Mouse (Mus musculus) CH12.LX (cell line): Measurements from ENCODE around the gene Fga. TPM values are rescaled to one million over a fixed set of nuclear protein-coding genes. Genes with fewer than 3 reads are reported as not detected.
A peak's percentile ranks its signal among the peaks of the same experiment; 100 is the strongest.

Experiments used
- DNase-seq: peaks from one replicate; pipeline ENCODE4 v3.0.0-alpha.2; 2013; ENCODE audit errors: extremely low read depth
- H3K27ac ChIP-seq: 2 replicates; pipeline ENCODE4 v1.5.1; 2012; ENCODE audit warnings: low read depth, mild to moderate bottlenecking, control low read depth, moderate library complexity; ENCODE audit not compliant: insufficient read depth
- H3K27me3 ChIP-seq: replicated peaks from 2 replicates; pipeline ENCODE3; 2012; ENCODE audit warnings: inconsistent platforms
- H3K36me3 ChIP-seq, 2 experiments: replicated peaks in 1 of 2; 2 replicates each; pipeline versions ENCODE3 to v1.6.1; 2012; ENCODE audit warnings: inconsistent platforms in 1 of 2, low read length in 1 of 2, mild to moderate bottlenecking in 1 of 2, mixed read lengths in 1 of 2, moderate library complexity in 1 of 2; ENCODE audit not compliant: control insufficient read depth in 1 of 2, insufficient read depth in 1 of 2
- H3K4me1 ChIP-seq, 2 experiments: 2 replicates each; pipeline ENCODE4 v1.6.1; 2012; ENCODE audit warnings: inconsistent platforms in 1 of 2, moderate library complexity in 1 of 2; ENCODE audit not compliant: insufficient read depth in 2 of 2, control insufficient read depth in 1 of 2
- H3K4me2 ChIP-seq: 2 replicates; pipeline ENCODE4 v1.6.1; 2012; ENCODE audit warnings: low read depth, mild to moderate bottlenecking, control low read depth; ENCODE audit not compliant: poor library complexity, insufficient read depth, severe bottlenecking
- H3K4me3 ChIP-seq, 3 experiments: fragments of 150-350 bp in 1 of 3; sonication (generic) in 1 of 3; replicated peaks in 1 of 3; 2 replicates each; pipeline versions ENCODE3 to v1.5.1; 2011 to 2012; ENCODE audit warnings: low read depth in 2 of 3, low read length in 2 of 3, mild to moderate bottlenecking in 2 of 3, moderate library complexity in 2 of 3, control low read depth in 1 of 3, improper control_type of control experiment in 1 of 3, inconsistent platforms in 1 of 3, mixed read lengths in 1 of 3; ENCODE audit not compliant: poor library complexity in 1 of 3
- H3K79me2 ChIP-seq: replicated peaks from 2 replicates; pipeline ENCODE4 v1.6.1; 2012; ENCODE audit warnings: mild to moderate bottlenecking, moderate library complexity; ENCODE audit not compliant: control insufficient read depth, poor library complexity, insufficient read depth, severe bottlenecking; ENCODE audit errors: extremely low read depth
- H3K9ac ChIP-seq: 2 replicates; pipeline ENCODE4 v1.6.1; 2012; ENCODE audit warnings: low read depth, mild to moderate bottlenecking, control low read depth, moderate library complexity; ENCODE audit not compliant: insufficient read depth
- H3K9me3 ChIP-seq: replicated peaks from 2 replicates; pipeline ENCODE3; 2012; ENCODE audit warnings: low read length, inconsistent platforms, mixed read lengths
- CTCF ChIP-seq, 2 experiments: IDR thresholded peaks in 1 of 2; conservative IDR thresholded peaks in 1 of 2; 2 replicates each; pipeline ENCODE4 v1.5.1; 2011 to 2012; ENCODE audit warnings: low read depth in 2 of 2, low read length in 2 of 2, improper control_type of control experiment in 1 of 2, inconsistent platforms in 1 of 2, mild to moderate bottlenecking in 1 of 2, moderate library complexity in 1 of 2
- E2F4 ChIP-seq: IDR thresholded peaks from 2 replicates; pipeline ENCODE4 v1.6.1; 2011; ENCODE audit warnings: low read depth, low read length, improper control_type of control experiment; ENCODE audit not compliant: insufficient replicate concordance
- ELF1 ChIP-seq: IDR thresholded peaks from 2 replicates; pipeline ENCODE4 v1.6.1; 2014; ENCODE audit warnings: low read depth, mild to moderate bottlenecking, inconsistent platforms, low read length, improper control_type of control experiment
- EP300 ChIP-seq: IDR thresholded peaks from 2 replicates; pipeline ENCODE4 v1.6.1; 2011; ENCODE audit warnings: low read length, improper control_type of control experiment
- ETS1 ChIP-seq: conservative IDR thresholded peaks from 2 replicates; pipeline ENCODE4 v1.6.1; 2012; ENCODE audit warnings: low read depth, mild to moderate bottlenecking, inconsistent platforms, low read length, improper control_type of control experiment, moderate library complexity
- IRF4 ChIP-seq: IDR thresholded peaks from 2 replicates; pipeline ENCODE4 v1.6.1; 2014; ENCODE audit warnings: low read depth, mild to moderate bottlenecking, inconsistent platforms, low read length, improper control_type of control experiment
- JUN ChIP-seq: IDR thresholded peaks from 2 replicates; pipeline ENCODE4 v1.6.1; 2011; ENCODE audit warnings: low read depth, mild to moderate bottlenecking, low read length, improper control_type of control experiment, moderate library complexity; ENCODE audit not compliant: insufficient read depth
- KAT2A ChIP-seq: IDR thresholded peaks from 2 replicates; pipeline ENCODE4 v1.6.1; 2012; ENCODE audit warnings: low read length, improper control_type of control experiment, inconsistent platforms; ENCODE audit not compliant: insufficient replicate concordance
- MAX ChIP-seq: IDR thresholded peaks from 2 replicates; pipeline ENCODE4 v1.6.1; 2011; ENCODE audit warnings: low read length, improper control_type of control experiment
- MEF2A ChIP-seq: IDR thresholded peaks from 2 replicates; pipeline ENCODE4 v1.6.1; 2014; ENCODE audit warnings: low read depth, mild to moderate bottlenecking, inconsistent platforms, low read length, improper control_type of control experiment, borderline replicate concordance
- MXI1 ChIP-seq: IDR thresholded peaks from 2 replicates; pipeline ENCODE4 v1.6.1; 2011; ENCODE audit warnings: mild to moderate bottlenecking, low read depth, low read length, improper control_type of control experiment
- NELFE ChIP-seq: IDR thresholded peaks from 2 replicates; pipeline ENCODE4 v1.6.1; 2011; ENCODE audit warnings: low read depth, low read length, improper control_type of control experiment
- NRF1 ChIP-seq: IDR thresholded peaks from 2 replicates; pipeline ENCODE4 v1.6.1; 2014; ENCODE audit warnings: low read depth, mild to moderate bottlenecking, inconsistent platforms, low read length, improper control_type of control experiment, moderate library complexity
- POLR2A ChIP-seq: IDR thresholded peaks from 2 replicates; pipeline ENCODE4 v1.6.1; 2011; ENCODE audit warnings: low read depth, mild to moderate bottlenecking, improper control_type of control experiment, low read length
- POLR2AphosphoS2 ChIP-seq: IDR thresholded peaks from 2 replicates; pipeline ENCODE4 v1.6.1; 2011; ENCODE audit warnings: low read depth, low read length, improper control_type of control experiment
- RCOR1 ChIP-seq: conservative IDR thresholded peaks from 2 replicates; pipeline ENCODE4 v1.6.1; 2012; ENCODE audit warnings: low read depth, mild to moderate bottlenecking, inconsistent platforms, low read length, improper control_type of control experiment
- SMC3 ChIP-seq: IDR thresholded peaks from 2 replicates; pipeline ENCODE4 v1.6.1; 2011; ENCODE audit warnings: low read depth, low read length, improper control_type of control experiment
- TBP ChIP-seq: conservative IDR thresholded peaks from 2 replicates; pipeline ENCODE4 v1.6.1; 2011; ENCODE audit warnings: low read depth, low read length, improper control_type of control experiment
- USF1 ChIP-seq: IDR thresholded peaks from 2 replicates; pipeline ENCODE4 v1.6.1; 2014; ENCODE audit warnings: low read depth, mild to moderate bottlenecking, inconsistent platforms, low read length, improper control_type of control experiment
- ZMIZ1 ChIP-seq: IDR thresholded peaks from 2 replicates; pipeline ENCODE4 v1.6.1; 2012; ENCODE audit warnings: low read depth, mild to moderate bottlenecking, inconsistent platforms, low read length, improper control_type of control experiment
- ZNF384 ChIP-seq: IDR thresholded peaks from 2 replicates; pipeline ENCODE4 v1.6.1; 2012; ENCODE audit warnings: low read depth, low read length, improper control_type of control experiment, inconsistent platforms
- dilution Hi-C: fragments of 300-500 bp; cut with MboI; formaldehyde crosslinking; loops from 2 replicates; pipeline ENCODE4 v1.14.3; 2020; ENCODE audit warnings: low sequenced_read_pairs; ENCODE audit not compliant: extremely low pct_unique_long_range_greater_than_20kb, extremely low pct_ligation_motif_present
- in situ Hi-C: fragments of 300-500 bp; cut with MboI; formaldehyde crosslinking; loops from 3 replicates; pipeline ENCODE4 v1.14.3; 2019; ENCODE audit warnings: low sequenced_read_pairs, low pct_ligation_motif_present, low pct_unique_long_range_greater_than_20kb, mixed read lengths
- polyA plus RNA-seq: library from polyadenylated mRNA; unstranded; fragments of >175 nt; gene quantifications from 2 replicates; pipeline ENCODE4 v1.2.1, GENCODE M21; 2012; ENCODE audit warnings: low read depth; ENCODE audit not compliant: insufficient read length
- total RNA-seq, 2 experiments: library from RNA; depleted of rRNA; stranded (reverse); fragments of 300-350 nt in 1 of 2; fragments of >200 nt in 1 of 2; gene quantifications; 2 replicates each; pipeline ENCODE4 v1.2.3; 2012 to 2014

Fga gene
- total and polyA plus RNA-seq, 3 experiments = not detected

DNA sequence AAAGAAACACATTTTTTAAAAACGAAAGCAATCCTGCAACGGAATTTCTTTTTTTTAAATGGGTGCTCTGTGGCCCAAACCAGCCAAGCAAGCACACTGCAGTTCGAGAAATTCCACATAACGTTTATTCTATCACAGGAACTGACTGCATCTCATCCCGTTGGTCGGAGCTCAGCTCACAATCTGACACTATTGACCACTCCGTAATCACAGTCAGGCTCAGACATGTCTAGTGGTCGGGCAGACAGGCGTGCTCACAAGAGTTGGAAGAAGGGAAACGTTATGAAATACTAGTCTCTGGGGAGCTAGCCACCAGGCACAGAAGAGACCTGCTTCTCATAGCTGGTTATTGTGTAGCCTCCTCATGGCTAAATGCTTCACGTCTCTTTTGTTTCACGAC is 33.9 kb upstream of the Fga start (continued):
- no peak for TF ChIP-seq ELF1
- no peak for TF ChIP-seq MEF2A

- Histone ChIP-seq H3K79me2 (no peaks in the 10 kb centered on the region), H3K27ac (no peak overlapping the region), H3K4me3 (no peak overlapping the region), H3K27me3 (no peaks in the 10 kb centered on the region), H3K9me3 (no peaks in the 10 kb centered on the region), H3K9ac (no peak overlapping the region), H3K36me3 (no peaks in the 10 kb centered on the region), H3K4me1 (peaks cover 2 to 14% of the 10 kb centered on the region in 2 experiments; a peak in 2 of 4 replicates), H3K4me2 (no peak overlapping the region)
- no peak for DNase-seq
- in situ Hi-C loops = no loop called here
- dilution Hi-C loops = no loop called here
- no peak for TF ChIP-seq POLR2A
- TF ChIP-seq ETS1 = no peak
- TF ChIP-seq ZNF384 = no peak
- no peak for TF ChIP-seq E2F4
- TF ChIP-seq ZMIZ1 = no peak
- TF ChIP-seq IRF4 = no peak
- no peak for TF ChIP-seq ELF1
- TF ChIP-seq RCOR1 = no peak
- no peak for TF ChIP-seq JUN
- TF ChIP-seq EP300 = no peak
- no peak for TF ChIP-seq MXI1
Measured at GRCm38 (mm10) chr3:82992956-82993355, 32.9 kb upstream of the Fga start.

GRCm38 (mm10) chr3:82995368-82995767 is 30.5 kb upstream of the Fga start:
- Histone ChIP-seq H3K4me3 (no peak overlapping the region), H3K4me2 (no peak overlapping the region), H3K9me3 (no peaks in the 10 kb centered on the region), H3K27ac (no peak overlapping the region), H3K36me3 (no peaks in the 10 kb centered on the region), H3K9ac (no peak overlapping the region), H3K4me1 (peaks cover 0 to 10% of the 10 kb centered on the region in 2 experiments; a peak in 1 of 4 replicates), H3K27me3 (no peaks in the 10 kb centered on the region), H3K79me2 (no peaks in the 10 kb centered on the region)
- in situ Hi-C loops (no loop called here), dilution Hi-C loops (no loop called here)
- TF ChIP-seq USF1 = no peak
- TF ChIP-seq TBP = no peak
- TF ChIP-seq MEF2A = no peak
- TF ChIP-seq NRF1 = no peak
- TF ChIP-seq KAT2A = no peak
- no peak for TF ChIP-seq POLR2A
- no peak for TF ChIP-seq NELFE
- TF ChIP-seq SMC3 = peak; percentile 31; the same call in 1 of the 2 replicates
- peak in 1 of 2 experiments; percentile 33; a peak in 1 of 4 replicates for TF ChIP-seq CTCF (conservative IDR thresholded peaks at IDR 0.05 in 1 of 2, IDR thresholded peaks at IDR 0.05 in 1 of 2; ENCODE audit: low read depth in 2 of 2, low read length in 2 of 2)
- TF ChIP-seq EP300 = no peak
- TF ChIP-seq MAX = no peak
- TF ChIP-seq POLR2AphosphoS2 = no peak
- DNase-seq = no peak
